Mouse (Mus musculus) liver, embryonic 16.5 days (tissue): ENCODE measurements around the gene Epha6. TPM values are rescaled to one million over a fixed set of nuclear protein-coding genes. Genes with fewer than 3 reads are reported as not detected.

Experiments used
- ATAC-seq: fragments of 200-750 bp; cut with Nextera tagmentation; 2 replicates; pipeline ENCODE4 v1.8.0; 2017; ENCODE audit warnings: low read depth, mild to moderate bottlenecking, moderate number of reproducible peaks, moderate library complexity
- H3K27ac ChIP-seq: fragments of 300-500 bp; sonication (generic); 2 replicates; pipeline ENCODE4 v1.5.1; 2014; ENCODE audit warnings: mild to moderate bottlenecking, low read length
- H3K27me3 ChIP-seq: fragments of 300-500 bp; sonication (generic); 2 replicates; pipeline ENCODE4 v1.6.1; 2014; ENCODE audit warnings: low read depth, low read length, mixed read lengths; ENCODE audit not compliant: control insufficient read depth, insufficient read depth
- H3K36me3 ChIP-seq: fragments of 300-500 bp; sonication (generic); 2 replicates; pipeline ENCODE4 v1.6.1; 2014; ENCODE audit warnings: mild to moderate bottlenecking; ENCODE audit not compliant: control insufficient read depth, insufficient read depth
- H3K4me1 ChIP-seq: fragments of 300-500 bp; sonication (generic); 2 replicates; pipeline ENCODE4 v1.6.1; 2014; ENCODE audit warnings: low read depth, low read length, mixed read lengths; ENCODE audit not compliant: control insufficient read depth
- H3K4me2 ChIP-seq: fragments of 300-500 bp; sonication (generic); 2 replicates; pipeline ENCODE4 v1.6.1; 2014; ENCODE audit warnings: low read depth, low read length, mixed read lengths
- H3K4me3 ChIP-seq: fragments of 300-500 bp; sonication (generic); 2 replicates; pipeline ENCODE4 v1.5.1; 2014; ENCODE audit warnings: low read depth, mild to moderate bottlenecking, low read length
- H3K9ac ChIP-seq: fragments of 300-500 bp; sonication (generic); 2 replicates; pipeline ENCODE4 v1.6.1; 2014; ENCODE audit warnings: low read depth, low read length
- H3K9me3 ChIP-seq: fragments of 300-500 bp; sonication (generic); replicated peaks from 2 replicates; pipeline ENCODE4 v1.6.1; 2016; ENCODE audit warnings: low read length; ENCODE audit not compliant: control insufficient read depth
- WGBS: fragments of 180-500 bp; shearing (Covaris S2); extraction: QIAGEN DNeasy Blood & Tissue Kit; methylation state at CpG from one replicate; pipeline ENCODE4 v1.1.7; 2014; ENCODE audit not compliant: insufficient replicate concordance; 5-methylcytosine and 5-hydroxymethylcytosine counted together
- polyA plus RNA-seq: library from polyadenylated mRNA; unstranded; fragments of >200 nt; fragmentation: Nextera tagmentation; extraction: Ambion mirVana; gene quantifications from 2 replicates; pipeline ENCODE4 v1.2.1, GENCODE M21; 2015

Epha6 gene
- polyA plus RNA-seq, 1 experiment from 2014 or later = not detected

- Histone ChIP-seq H3K27me3 (no peaks in the 10 kb centered on the region), H3K4me3 (no peak overlapping the region), H3K4me2 (no peak overlapping the region), H3K36me3 (no peaks in the 10 kb centered on the region), H3K9ac (no peak overlapping the region), H3K27ac (no peak overlapping the region), H3K4me1 (no peaks in the 10 kb centered on the region), H3K9me3 (no peaks in the 10 kb centered on the region)
- 27% methylated on average over 1 of the region's 1 CpGs for WGBS
- no peak for ATAC-seq
Measured at GRCm38 (mm10) chr16:60283963-60284362, 321.4 kb downstream of the Epha6 start.

DNA sequence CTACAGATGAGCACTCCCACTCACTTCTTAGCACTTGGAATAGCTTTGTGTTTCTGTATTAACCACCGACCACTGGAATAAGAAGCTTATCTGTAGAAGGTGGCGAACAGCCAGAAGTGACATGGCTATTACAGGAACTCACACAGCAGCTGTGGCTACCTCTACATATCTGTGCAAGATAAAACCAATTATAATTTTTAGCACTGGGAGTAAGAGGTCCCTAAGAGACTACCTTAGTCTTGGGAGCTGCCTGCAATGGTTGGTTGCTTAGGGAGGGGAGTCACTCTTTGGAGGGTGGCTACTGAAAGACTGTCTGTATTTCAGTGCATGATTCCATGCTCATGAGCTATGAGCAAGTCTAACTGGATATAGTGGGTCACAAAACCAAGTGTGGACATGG is 331.2 kb downstream of the Epha6 start:
- Histone ChIP-seq H3K9ac (no peak overlapping the region), H3K27me3 (no peaks in the 10 kb centered on the region), H3K27ac (no peak overlapping the region), H3K4me2 (no peak overlapping the region), H3K4me1 (no peaks in the 10 kb centered on the region), H3K36me3 (no peaks in the 10 kb centered on the region), H3K4me3 (no peak overlapping the region), H3K9me3 (no peaks in the 10 kb centered on the region)
- ATAC-seq = peak; percentile 55
- 32% methylated on average over 2 of the region's 2 CpGs for WGBS

GRCm38 (mm10) chr16:60266367-60267351 is 338.7 kb downstream of the Epha6 start:
- Histone ChIP-seq H3K9ac (no peak overlapping the region), H3K4me1 (no peaks in the 10 kb centered on the region), H3K27me3 (no peaks in the 10 kb centered on the region), H3K36me3 (no peaks in the 10 kb centered on the region), H3K27ac (no peak overlapping the region), H3K4me3 (no peak overlapping the region), H3K4me2 (no peak overlapping the region), H3K9me3 (no peaks in the 10 kb centered on the region)
- WGBS = 69% methylated on average over 9 of the region's 9 CpGs
- ATAC-seq = no peak

GRCm38 (mm10) chr16:60264719-60265508 is 340.4 kb downstream of the Epha6 start:
- no peak overlapping the region for H3K4me2 ChIP-seq
- WGBS = 24% methylated on average over 6 of the region's 6 CpGs
- no peaks in the 10 kb centered on the region for H3K4me1 ChIP-seq
- no peak overlapping the region for H3K27ac ChIP-seq
- no peak overlapping the region for H3K4me3 ChIP-seq
- no peaks in the 10 kb centered on the region for H3K27me3 ChIP-seq
- H3K9ac ChIP-seq = no peak overlapping the region
- H3K9me3 ChIP-seq = no peaks in the 10 kb centered on the region
- peak; percentile 88 for ATAC-seq
- no peaks in the 10 kb centered on the region for H3K36me3 ChIP-seq

- H3K4me1 ChIP-seq = no peaks in the 10 kb centered on the region
- no peak overlapping the region for H3K4me3 ChIP-seq
- H3K9me3 ChIP-seq = no peaks in the 10 kb centered on the region
- H3K27ac ChIP-seq = no peak overlapping the region
- 66% methylated on average over 7 of the region's 7 CpGs for WGBS
- H3K9ac ChIP-seq = no peak overlapping the region
- no peak overlapping the region for H3K4me2 ChIP-seq
- no peaks in the 10 kb centered on the region for H3K27me3 ChIP-seq
- no peak for ATAC-seq
- no peaks in the 10 kb centered on the region for H3K36me3 ChIP-seq
Measured at GRCm38 (mm10) chr16:60258151-60258635, 347.1 kb downstream of the Epha6 start.

DNA sequence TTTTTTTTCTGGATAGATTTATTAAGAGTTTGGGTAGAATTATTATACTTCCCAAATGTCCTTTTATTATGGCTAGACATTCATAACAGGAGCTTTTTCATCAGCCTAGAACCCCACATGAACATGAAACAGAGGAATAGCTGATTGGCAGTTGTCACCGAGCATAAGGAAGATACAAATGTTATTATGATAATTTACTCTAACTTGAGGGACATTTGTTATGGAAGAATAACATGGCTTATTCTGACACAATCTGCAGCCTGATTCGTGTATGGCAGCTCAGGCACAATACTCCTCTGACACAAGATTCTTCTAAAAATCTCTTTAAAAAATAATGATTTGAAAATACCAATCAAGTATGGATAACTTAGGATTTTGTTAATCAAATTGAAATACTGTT is 347.7 kb downstream of the Epha6 start:
- Histone ChIP-seq H3K36me3 (no peaks in the 10 kb centered on the region), H3K27me3 (no peaks in the 10 kb centered on the region), H3K4me3 (no peak overlapping the region), H3K27ac (no peak overlapping the region), H3K4me2 (no peak overlapping the region), H3K9ac (no peak overlapping the region), H3K9me3 (no peaks in the 10 kb centered on the region), H3K4me1 (no peaks in the 10 kb centered on the region)
- ATAC-seq = no peak
- 44% methylated on average over 2 of the region's 2 CpGs for WGBS

DNA sequence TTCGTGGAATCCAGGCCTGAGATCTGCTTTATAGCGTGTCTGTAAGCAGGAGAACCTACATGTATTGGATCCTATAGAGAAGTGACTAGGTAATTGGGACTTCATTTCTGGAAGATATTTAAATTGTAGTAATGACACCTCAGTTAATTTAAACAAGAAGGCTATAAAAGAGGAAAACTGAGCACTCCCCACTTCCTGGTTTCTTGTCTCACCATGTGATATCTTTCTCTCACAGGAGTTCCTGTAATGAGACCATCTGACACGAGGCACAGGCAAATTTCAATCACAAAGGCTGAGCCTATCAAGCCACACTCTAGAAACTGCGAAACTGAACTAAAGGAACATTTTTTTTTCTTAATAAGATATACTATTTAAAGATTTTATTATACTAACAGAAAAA is 348.3 kb downstream of the Epha6 start:
- no peak overlapping the region for H3K9ac ChIP-seq
- no peak for ATAC-seq
- H3K36me3 ChIP-seq = no peaks in the 10 kb centered on the region
- no peak overlapping the region for H3K4me3 ChIP-seq
- no peaks in the 10 kb centered on the region for H3K9me3 ChIP-seq
- H3K27ac ChIP-seq = no peak overlapping the region
- H3K4me2 ChIP-seq = no peak overlapping the region
- 43% methylated on average over 4 of the region's 4 CpGs for WGBS
- H3K27me3 ChIP-seq = no peaks in the 10 kb centered on the region
- H3K4me1 ChIP-seq = no peaks in the 10 kb centered on the region

DNA sequence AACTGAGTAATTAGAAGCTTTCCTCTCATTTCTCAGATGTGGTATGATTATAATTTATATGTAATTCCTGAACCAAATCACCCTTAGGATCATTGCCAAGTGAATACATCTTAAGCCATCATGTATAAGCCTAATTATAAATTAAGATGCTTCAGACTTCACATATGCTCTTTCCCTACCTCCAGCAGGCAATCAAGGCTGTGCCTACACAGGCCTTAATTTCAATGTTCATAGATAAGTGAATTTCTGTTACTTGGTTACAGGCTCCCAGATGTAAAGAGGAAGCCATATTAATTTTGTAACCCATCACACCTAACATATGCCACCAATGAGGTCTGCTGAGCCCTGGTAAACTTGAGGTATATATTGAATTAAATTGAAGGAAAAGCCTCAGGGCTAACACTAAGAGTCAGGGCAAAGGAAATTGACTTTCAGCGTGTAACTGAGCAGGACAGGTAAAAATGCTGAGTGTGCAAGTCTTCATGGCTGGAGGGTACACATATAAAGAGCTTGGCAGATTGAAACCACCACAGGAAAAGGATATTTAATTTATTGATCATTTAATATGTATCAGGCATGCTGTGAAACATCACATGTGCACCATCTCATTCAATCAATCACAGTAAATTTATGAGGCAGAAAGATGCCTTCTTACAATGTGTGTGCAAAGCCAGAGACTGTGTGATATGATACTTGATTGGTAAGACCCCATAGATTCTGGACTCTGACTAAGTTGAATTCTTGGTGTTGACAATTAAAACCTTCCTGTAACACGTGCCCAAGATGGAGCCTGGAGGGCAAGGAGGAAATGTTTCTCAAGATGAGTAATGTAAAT is 365.8 kb downstream of the Epha6 start:
- no peak overlapping the region for H3K4me2 ChIP-seq
- H3K36me3 ChIP-seq = no peaks in the 10 kb centered on the region
- H3K4me1 ChIP-seq = no peaks in the 10 kb centered on the region
- H3K27ac ChIP-seq = no peak overlapping the region
- H3K4me3 ChIP-seq = no peak overlapping the region
- 60% methylated on average over 2 of the region's 2 CpGs for WGBS
- no peak overlapping the region for H3K9ac ChIP-seq
- no peaks in the 10 kb centered on the region for H3K9me3 ChIP-seq
- H3K27me3 ChIP-seq = no peaks in the 10 kb centered on the region
- no peak for ATAC-seq
